Mouse (Mus musculus): ENCODE measurements around the gene Gm28635.
"Not testable (repeated sequence)": the region's sequence is repeated elsewhere in the genome, so short reads cannot be mapped to it uniquely, and the experiment has no call there.

The Gm28635 gene

DNA sequence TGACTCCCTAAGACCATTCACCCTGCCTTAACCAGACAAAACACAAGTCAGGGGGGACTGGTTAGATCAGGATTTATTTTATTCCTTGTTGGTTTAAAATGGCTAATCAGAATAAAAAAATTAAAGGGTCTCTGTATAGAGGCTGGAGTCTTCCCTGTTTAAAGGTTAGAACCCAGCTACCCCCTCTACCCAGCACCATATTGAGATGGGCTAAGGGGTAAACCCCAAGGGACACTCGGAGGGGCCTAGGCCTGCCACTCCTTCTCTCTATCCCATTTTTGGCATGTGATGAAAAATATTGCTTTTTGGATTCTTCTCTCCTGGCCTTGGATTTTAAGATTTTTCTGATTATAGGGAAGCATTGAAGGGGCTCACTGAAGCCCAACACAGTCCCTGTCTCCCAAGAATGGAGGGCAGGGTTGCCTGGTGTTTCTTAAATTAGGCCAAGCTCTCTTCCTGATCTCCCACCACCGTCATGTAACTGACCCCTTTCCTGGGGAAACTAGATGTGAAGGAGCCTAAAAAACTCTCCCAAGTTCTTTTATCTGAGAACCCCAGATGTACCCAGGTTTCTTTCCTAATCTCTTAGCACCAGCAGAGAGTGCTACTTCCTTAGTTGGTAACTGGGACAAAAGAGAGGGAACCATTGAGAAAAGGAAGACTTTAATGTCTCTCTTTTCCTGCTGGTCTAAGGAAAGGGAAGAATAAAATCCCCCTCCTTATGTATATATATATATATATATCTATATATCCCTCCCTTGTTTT lies 10.4 kb upstream of the Gm28635 start:
- no peak for DNase-seq (ENCODE audit: low spot score)

GRCm38 (mm10) chr2:84682605-84683183 lies 4.9 kb upstream of the Gm28635 start:
- DNase-seq (ENCODE audit: low spot score), result no peak

GRCm38 (mm10) chr2:84679016-84679415 lies 1.2 kb upstream of the Gm28635 start, which contains the start of gene Tmx2:
TSS of gene Tmx2 (minus strand) at chr2:84679140.
- DNase-seq (ENCODE audit: low spot score), result no peak

DNA sequence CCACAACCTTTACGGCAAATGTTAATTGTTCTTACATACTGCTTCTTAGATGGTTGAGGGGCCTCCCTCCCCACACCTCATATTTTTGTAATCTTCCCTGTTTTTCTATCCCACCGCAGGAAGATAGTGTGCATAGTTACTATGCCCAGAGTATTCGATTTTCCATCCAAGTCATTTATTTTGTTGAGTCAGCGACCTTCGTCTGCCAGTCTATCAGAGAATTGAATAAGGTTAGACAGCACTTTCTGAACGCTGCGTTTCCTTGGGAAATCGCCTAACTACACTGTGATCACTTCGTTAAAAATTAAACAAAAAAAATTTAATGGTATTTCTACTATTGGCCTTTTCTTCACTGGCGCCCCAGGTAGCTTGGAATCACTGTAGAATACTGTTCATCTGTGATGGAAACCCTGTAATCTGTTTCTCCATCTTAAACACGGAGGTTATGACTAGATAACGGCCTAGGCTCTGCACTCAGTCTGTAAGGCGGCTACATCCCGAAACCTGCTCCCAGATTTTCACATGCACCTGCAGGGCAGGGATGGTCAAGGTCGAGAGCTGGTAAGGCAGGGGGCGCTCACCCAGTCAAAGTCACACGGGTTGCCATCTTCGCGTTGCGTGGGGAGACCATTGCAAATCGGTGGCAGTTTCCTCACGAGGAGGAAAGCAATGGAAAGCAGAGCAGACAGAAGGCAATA lies 422 bp downstream of the Gm28635 start:
- no peak for DNase-seq (ENCODE audit: low spot score)

DNA sequence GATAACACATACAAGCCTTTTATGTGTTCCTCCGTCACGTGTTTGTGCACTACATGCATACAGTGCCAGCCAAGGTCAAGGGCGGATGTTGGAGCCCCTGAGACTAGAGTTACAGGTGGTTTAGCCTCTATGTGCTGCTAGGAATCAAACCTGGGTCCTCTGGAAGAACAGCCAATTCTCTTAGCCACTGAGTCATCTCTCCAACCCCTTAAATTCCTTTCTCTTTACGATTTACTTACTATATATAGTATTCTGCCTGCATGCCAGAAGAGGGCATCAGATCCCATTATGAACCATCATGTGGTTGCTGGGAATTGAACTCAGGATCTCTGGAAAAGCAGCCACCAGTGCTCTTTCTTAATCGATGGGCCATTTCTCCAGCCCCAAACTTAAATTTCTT lies 6.3 kb downstream of the Gm28635 start:
- not testable (repeated sequence) for DNase-seq (ENCODE audit: low spot score)

- peak; percentile 89 for DNase-seq (ENCODE audit: low spot score)
Observed at GRCm38 (mm10) chr2:84670569-84670933, 7.3 kb downstream of the Gm28635 start, which contains the start of gene Selenoh. TSS of gene Selenoh (minus strand) at chr2:84670770.

DNA sequence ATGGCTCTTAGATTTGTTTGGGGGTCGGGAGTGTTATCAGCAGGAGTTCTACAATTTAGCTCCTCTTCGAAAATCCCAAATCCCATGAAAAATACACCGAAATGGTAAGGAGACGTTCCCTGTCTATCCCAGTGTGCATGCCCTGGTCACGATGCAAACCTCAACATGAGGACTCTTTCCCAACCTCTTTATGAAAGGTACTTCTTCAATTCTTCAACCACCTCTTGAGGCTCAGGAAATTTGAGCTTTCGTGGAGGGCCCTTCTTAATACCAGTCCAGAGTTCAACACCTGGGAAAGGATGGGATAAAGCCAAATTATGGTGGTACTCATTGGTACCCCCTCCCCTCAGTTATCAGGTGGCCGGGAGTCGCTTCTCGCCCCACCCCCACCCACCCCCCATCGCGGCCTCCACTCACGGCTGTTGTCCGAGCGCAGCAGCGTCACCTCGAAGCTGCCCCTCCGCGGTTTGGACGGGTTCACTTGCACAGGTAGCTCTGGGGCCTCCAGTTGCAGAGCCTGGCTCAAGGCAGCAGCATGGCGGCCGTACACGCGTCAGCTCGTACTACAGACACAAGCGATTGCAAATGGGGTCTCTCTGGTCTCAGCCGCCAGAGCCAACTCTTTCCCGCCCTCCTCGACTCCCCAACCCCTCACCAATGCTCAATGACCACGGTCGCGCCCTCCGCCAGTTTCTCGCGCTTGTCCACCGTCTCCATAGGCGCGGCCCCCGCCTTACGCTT lies 7.8 kb downstream of the Gm28635 start:
- no peak for DNase-seq (ENCODE audit: low spot score)

DNA sequence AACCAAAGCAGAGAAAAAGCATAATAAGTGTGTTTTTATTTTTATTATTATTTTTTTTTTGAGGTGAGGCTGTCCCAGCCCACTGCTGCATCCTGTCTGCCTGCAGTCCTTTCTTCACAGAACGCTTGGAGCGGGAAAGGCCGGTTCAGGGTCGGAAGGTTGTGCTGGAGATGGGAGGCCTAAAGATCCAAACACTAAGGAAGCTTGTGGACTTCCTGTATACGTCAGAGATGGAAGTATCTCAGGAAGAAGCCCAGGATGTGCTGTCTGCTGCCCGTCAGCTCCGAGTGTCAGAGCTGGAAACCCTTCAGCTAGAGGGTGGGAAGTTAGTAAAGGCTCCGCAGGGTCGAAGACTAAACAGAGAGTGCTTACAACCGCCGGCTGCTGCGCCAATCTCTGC lies 11.8 kb downstream of the Gm28635 start:
- no peak for DNase-seq (ENCODE audit: low spot score)

DNA sequence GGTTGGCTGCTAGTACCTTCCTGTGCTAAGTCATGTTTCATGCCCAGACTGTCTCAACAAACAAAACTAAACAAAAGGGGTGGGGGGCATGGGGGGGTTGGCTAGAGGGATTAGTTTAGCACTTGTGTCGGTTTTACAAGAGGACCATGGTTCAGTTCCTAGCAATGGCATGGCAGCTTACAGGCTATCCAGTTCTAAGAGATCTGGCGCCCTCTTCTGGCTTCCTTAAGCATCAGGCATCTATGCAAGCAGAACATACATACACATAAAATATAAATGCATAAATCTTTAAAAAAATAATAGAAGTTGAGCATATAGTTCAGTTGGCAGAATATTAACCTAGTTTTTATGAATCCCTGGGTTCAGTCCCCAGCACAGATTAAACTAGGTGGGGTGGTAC lies 15.0 kb downstream of the Gm28635 start:
- DNase-seq (ENCODE audit: low spot score), result peak; percentile 45

DNA sequence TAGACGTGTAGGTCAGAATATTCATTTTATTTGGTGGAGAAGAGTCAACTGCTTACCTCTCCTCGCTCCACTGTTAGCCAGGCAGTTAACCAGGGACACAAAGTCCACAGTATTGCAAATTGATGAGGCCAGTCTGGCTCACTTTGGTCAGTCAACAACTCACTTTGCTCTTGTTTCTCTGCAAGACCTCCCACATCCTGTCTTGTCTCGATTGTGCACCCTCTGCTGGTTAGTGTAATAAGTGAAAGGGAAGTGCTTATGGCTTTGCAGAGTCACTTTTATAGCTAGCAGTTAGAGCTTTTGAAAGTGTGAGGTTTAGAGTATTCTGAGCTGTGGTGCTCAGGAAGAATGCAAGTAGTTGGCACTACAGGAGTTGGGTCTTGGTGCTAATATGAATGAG lies 17.6 kb downstream of the Gm28635 start:
- peak; percentile 59 for DNase-seq (ENCODE audit: low spot score)

GRCm38 (mm10) chr2:84658806-84659205 lies 19.0 kb downstream of the Gm28635 start, which contains the start of gene Btbd18:
TSS of gene Btbd18 (plus strand) at chr2:84659079.
- DNase-seq (ENCODE audit: low spot score), result no peak

DNA sequence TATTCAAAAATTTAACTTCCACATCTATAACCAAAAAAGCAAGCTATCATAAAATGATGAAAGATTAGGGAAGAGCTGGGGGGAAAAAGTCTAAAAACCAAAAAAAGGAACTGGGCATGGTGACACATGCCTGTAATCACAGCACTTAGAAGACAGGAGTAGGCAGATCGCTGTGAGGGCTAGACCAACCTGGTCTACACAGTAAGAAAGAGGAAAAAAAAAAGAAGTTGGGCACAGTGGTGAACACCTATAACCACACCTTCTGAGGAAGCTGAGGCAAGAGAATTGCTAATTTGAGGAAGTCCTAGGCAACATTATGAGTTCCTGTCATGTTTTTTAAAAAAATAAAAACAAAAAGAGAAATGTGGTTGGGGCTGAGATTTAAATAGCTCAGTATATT lies 22.0 kb downstream of the Gm28635 start:
- DNase-seq (ENCODE audit: low spot score), result no peak

DNA sequence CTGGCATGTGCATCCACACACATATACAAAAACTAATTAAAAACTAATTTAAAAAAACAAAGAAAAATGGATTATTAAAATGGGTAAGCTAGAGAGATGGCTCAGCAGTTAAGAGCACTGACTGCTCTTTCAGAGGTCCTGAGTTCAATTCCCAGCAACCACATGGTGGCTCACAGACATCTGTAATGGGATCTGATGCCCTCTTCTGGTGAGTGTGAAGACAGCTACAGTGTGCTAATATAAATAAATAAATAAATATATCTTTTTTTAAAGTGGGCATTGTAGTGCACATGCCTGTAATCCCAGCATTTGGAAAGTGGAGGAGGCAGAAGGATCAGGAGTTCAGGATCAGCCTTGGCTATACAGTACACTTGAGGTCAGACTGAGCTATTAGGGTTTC lies 24.5 kb downstream of the Gm28635 start:
- no peak for DNase-seq (ENCODE audit: low spot score)

DNA sequence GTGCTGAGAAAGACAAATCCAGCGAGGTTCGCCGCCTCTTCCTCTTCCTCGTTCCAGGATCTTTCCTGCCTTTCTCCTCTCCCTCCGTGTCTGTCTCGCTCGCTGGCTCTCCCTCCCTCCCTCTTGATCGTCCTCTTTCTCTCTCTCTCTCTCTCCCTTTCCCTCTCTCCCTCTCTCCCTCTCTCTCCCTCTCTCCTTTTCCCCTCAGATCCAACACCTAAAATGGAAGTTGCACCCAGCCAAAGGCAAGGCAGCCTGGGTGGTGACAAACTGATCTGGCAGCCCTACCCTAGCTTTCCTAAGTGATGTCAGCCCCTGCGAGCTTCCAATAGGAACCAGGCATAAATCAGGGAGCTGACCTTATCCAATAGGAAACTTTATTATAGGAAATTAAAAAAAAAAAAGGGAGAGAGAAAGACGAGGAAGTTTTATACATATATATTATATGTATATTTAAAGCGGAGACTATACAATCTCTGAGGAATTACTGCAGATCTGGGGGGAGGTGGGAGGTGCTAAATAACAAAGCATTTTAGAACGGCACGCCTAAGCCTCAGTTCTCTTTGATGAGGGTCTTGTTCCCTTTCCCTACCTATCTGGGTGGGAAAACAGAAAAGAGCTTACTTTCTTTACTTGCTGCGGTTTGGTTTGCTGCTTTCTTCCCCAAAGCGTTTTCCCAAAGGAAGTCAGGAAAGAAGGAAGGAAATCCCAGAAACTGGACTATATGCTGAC lies 27.2 kb downstream of the Gm28635 start, which contains the start of gene Ctnnd1:
Ctnnd1 (minus strand) TSS at position 302 of the 732 bp plus-strand sequence.
- DNase-seq (ENCODE audit: low spot score), result no peak

- DNase-seq (ENCODE audit: low spot score), result no peak
Observed at GRCm38 (mm10) chr2:84649674-84650073, 28.2 kb downstream of the Gm28635 start.

- DNase-seq (ENCODE audit: low spot score), result no peak
Observed at GRCm38 (mm10) chr2:84648369-84648768, 29.5 kb downstream of the Gm28635 start.

DNA sequence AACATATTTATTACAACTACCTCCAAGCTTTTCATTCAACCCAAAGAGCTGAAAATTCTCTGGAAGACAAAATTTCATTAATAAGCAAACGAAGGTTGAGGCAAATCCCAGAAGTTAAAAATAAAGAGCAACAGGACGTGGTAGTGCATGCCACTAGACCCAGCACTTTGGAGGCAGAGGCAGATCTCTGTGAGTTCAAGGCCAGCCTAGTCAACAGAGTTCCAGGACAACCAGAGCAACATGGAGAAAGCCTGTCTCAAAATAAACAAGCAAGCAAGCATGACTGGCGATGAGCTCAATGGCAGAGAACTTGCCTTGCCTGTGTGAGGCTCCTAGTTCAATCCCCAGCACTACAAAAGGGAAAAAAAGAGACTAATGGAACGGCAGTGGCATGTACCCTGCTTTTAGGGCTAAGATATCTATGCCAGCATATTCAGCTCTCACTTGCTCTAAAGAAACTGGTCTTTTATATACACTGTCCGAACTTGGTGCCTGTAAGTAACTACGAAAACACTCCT lies 30.7 kb downstream of the Gm28635 start:
- no peak for DNase-seq (ENCODE audit: low spot score)

- DNase-seq (ENCODE audit: low spot score), result no peak
Observed at GRCm38 (mm10) chr2:84646138-84646537, 31.7 kb downstream of the Gm28635 start.

- no peak for DNase-seq (ENCODE audit: low spot score)
Observed at GRCm38 (mm10) chr2:84640833-84641232, 37.0 kb downstream of the Gm28635 start.

DNA sequence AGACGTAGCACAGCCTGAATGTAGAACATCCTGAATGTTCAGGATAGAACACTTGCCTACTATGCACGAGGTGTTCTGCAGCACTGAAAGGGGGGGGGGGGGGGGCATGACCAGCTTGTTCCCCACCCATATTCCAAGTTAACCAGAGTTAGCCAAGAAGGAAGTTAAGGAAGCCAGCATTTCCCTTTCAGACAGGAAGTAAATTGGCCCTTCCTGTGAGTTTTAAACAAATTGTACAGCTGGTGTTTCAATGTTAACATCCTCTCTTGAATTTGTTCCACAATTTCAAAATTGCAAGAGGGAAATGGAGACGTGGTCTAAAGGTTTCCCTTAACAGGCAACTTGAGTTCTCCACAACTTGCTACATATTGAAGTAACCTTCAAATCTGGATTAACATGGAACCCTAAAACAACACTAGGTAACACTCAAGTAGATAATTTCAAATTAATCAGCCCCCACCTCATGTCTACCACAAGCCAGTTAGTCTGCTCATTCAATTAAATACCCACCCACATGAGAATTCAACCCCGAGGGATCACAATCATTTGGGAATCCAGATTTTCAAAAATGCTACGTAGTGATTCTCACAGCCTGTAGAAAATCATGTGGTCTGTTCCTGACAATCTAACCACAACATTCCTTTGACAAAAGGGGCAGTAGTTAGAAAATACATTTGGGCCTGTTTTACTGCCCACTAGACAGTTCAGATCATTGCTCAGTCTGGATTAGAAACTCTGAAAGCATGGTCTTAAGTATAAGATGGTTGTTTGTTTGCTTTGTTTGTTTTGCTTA lies 39.2 kb downstream of the Gm28635 start:
- DNase-seq (ENCODE audit: low spot score), result no peak

All from T-cell, adult 2 months (primary cell).